8 mouse cellular contexts compared by ENCODE assay signal in the genomic region with DNA sequence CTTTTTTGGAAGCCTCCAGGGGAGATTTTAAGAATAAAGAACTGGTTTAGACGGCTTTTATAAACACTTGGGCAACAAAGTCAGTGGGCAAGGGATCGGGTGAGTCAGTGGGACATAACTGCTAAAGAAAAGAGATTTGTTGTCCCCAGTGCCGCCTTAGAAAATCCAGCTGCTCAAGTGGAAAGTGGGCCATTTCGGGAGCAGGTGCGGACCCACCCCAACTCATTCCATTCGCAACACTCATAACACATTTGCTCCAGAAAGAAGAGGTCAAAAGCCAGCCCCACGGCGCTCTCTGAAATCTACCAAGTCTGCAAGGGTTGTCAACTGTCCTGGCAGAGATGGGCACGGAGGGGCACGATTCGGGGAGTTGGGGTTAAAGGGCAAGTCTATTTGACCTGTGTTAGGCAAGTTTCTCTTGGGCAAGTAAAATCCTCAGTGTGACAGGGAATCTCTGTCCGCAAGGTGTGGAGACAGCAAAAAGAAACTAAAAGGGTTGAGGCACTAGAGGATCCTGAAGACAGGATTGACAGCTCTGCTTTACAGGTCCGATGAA. TPM values are rescaled to one million over a fixed set of nuclear protein-coding genes. Genes with fewer than 3 reads are reported as not detected.
DNase-seq lines count a peak whose midpoint lies in the region; ATAC-seq lines count a peak whose summit lies in the region.

No protein-coding gene starts in this region.

- H3K36me3 ChIP-seq in limb, embryonic 12.5 days, result no peaks in the 10 kb centered on the region
- no peaks in the 10 kb centered on the region for H3K36me3 ChIP-seq in limb, embryonic 10.5 days
- no peaks in the 10 kb centered on the region for H3K36me3 ChIP-seq in forebrain, embryonic 12.5 days (replicated peaks)
- H3K36me3 ChIP-seq in neural tube, embryonic 15.5 days, result no peaks in the 10 kb centered on the region

- 0 out of 2 replicates have a peak, but pooled peaks cover 5% of the 10 kb centered on the region for H3K4me1 ChIP-seq in limb, embryonic 12.5 days (replicated peaks)
- 0 out of 2 replicates have a peak, but pooled peaks cover 4% of the 10 kb centered on the region for H3K4me1 ChIP-seq in limb, embryonic 10.5 days
- peaks cover 8% of the 10 kb centered on the region for H3K4me1 ChIP-seq in forebrain, embryonic 12.5 days
- peaks cover 20% of the 10 kb centered on the region for H3K4me1 ChIP-seq in neural tube, embryonic 15.5 days

- intact Hi-C loops in left cerebral cortex, postnatal 36 days (cut with DNase I), result no loop called here

- H3K4me2 ChIP-seq in limb, embryonic 12.5 days, result peak overlapping the region; percentile 90
- peak overlapping the region; percentile 97 for H3K4me2 ChIP-seq in forebrain, embryonic 12.5 days
- H3K4me2 ChIP-seq in neural tube, embryonic 15.5 days, result peak overlapping the region; percentile 94

- DNase-seq in limb, embryonic 10.5 days (ENCODE audit: low spot score), result no peak
- peak; percentile 23 to 30 for DNase-seq in kidney, postnatal 36 days
- no peak for DNase-seq in adipocyte (ENCODE audit: low spot score)
- DNase-seq in left cerebral cortex, postnatal 36 days (ENCODE audit: low spot score in 2 of 2), result no peak

- no peak overlapping the region for H3K27ac ChIP-seq in limb, embryonic 12.5 days
- H3K27ac ChIP-seq in limb, embryonic 10.5 days, result no peak overlapping the region
- H3K27ac ChIP-seq in forebrain, embryonic 12.5 days, result no peak overlapping the region
- H3K27ac ChIP-seq in neural tube, embryonic 15.5 days (replicated peaks), result no peak overlapping the region

- peak overlapping the region; percentile 71 for H3K4me3 ChIP-seq in limb, embryonic 12.5 days (replicated peaks)
- H3K4me3 ChIP-seq in limb, embryonic 10.5 days, result no peak overlapping the region
- peak overlapping the region; percentile 73; the same call in 1 of the 2 replicates for H3K4me3 ChIP-seq in forebrain, embryonic 12.5 days (replicated peaks)
- peak overlapping the region; percentile 80 for H3K4me3 ChIP-seq in neural tube, embryonic 15.5 days (replicated peaks)

- peaks cover 41% of the 10 kb centered on the region for H3K27me3 ChIP-seq in limb, embryonic 12.5 days
- peaks cover 52% of the 10 kb centered on the region for H3K27me3 ChIP-seq in limb, embryonic 10.5 days (ENCODE audit: low read depth, poor library complexity, severe bottlenecking)
- H3K27me3 ChIP-seq in forebrain, embryonic 12.5 days, result peaks cover 26% of the 10 kb centered on the region
- peaks cover 4% of the 10 kb centered on the region; the same call in 1 of the 2 replicates for H3K27me3 ChIP-seq in neural tube, embryonic 15.5 days (replicated peaks)

- WGBS in limb, embryonic 12.5 days, result 60% methylated on average over 13 of the region's 13 CpGs
- 66% methylated on average over 13 of the region's 13 CpGs for WGBS in limb, embryonic 10.5 days
- WGBS in forebrain, embryonic 12.5 days, result 57% methylated on average over 13 of the region's 13 CpGs
- 63% methylated on average over 13 of the region's 13 CpGs for WGBS in neural tube, embryonic 15.5 days

- no peaks in the 10 kb centered on the region for H3K9me3 ChIP-seq in limb, embryonic 12.5 days
- H3K9me3 ChIP-seq in limb, embryonic 10.5 days (replicated peaks), result no peaks in the 10 kb centered on the region
- H3K9me3 ChIP-seq in forebrain, embryonic 12.5 days, result no peaks in the 10 kb centered on the region
- H3K9me3 ChIP-seq in neural tube, embryonic 15.5 days (replicated peaks), result no peaks in the 10 kb centered on the region

- no peak overlapping the region for H3K9ac ChIP-seq in limb, embryonic 12.5 days (replicated peaks)
- no peak overlapping the region for H3K9ac ChIP-seq in forebrain, embryonic 12.5 days
- H3K9ac ChIP-seq in neural tube, embryonic 15.5 days (replicated peaks), result peak overlapping the region; percentile 73; the same call in 1 of the 2 replicates

- no peak for ATAC-seq in limb, embryonic 12.5 days (ENCODE audit: insufficient number of reproducible peaks, insufficient read depth, low FRiP score, low TSS enrichment, low read depth)
- ATAC-seq in forebrain, embryonic 12.5 days (ENCODE audit: low FRiP score), result no peak; the same call in 1 of the 2 replicates
- no peak for ATAC-seq in neural tube, embryonic 15.5 days (ENCODE audit: low FRiP score)
- ATAC-seq in frontal cortex, adult (ENCODE audit: low TSS enrichment), result no peak; the same call in 1 of the 2 replicates

RNA-seq across cellular contexts. Expression of gene Cobl, which starts 1.1 kb away (rescaled TPM):
- polyA plus RNA-seq in limb, embryonic 12.5 days (2016; fragmentation: Nextera tagmentation; extraction: Ambion mirVana), result 3.1 and 6.4 TPM in 2 replicates
- polyA plus RNA-seq in limb, embryonic 10.5 days (2016; fragmentation: Nextera tagmentation; extraction: Ambion mirVana), result 0.58 and 0.64 TPM in 2 replicates
- polyA plus RNA-seq in forebrain, embryonic 12.5 days (2016; fragmentation: Nextera tagmentation; extraction: Ambion mirVana), result 2.8 and 3.2 TPM in 2 replicates
- polyA plus RNA-seq in neural tube, embryonic 15.5 days (2015; fragmentation: Nextera tagmentation; extraction: Ambion mirVana), result 13.9 and 15.6 TPM in 2 replicates
- total RNA-seq in left cerebral cortex, postnatal 36 days (2021), result 100 to 1,000 TPM; 104 to 125 TPM

Comparison
In these comparisons a context has a peak if more than half of its experiments do, and no peak if none do; other contexts are left out.
1. DNase-seq: peak in kidney, postnatal 36 days (2 of 2); none in limb, embryonic 10.5 days (single experiment), adipocyte (single experiment) and left cerebral cortex, postnatal 36 days (0 of 2).
2. Peak in every context shown above with its lines, with median percentiles within 50 percentile points of each other: H3K4me2 ChIP-seq.